Mouse (Mus musculus) megakaryocyte-erythroid progenitor cell, adult 5-6 weeks (primary cell): ENCODE measurements around the gene Ccdc73. TPM values are rescaled to one million over a fixed set of nuclear protein-coding genes. Genes with fewer than 3 reads are reported as not detected.
A peak's percentile ranks its signal among the peaks of the same experiment; 100 is the strongest.
"Not testable (repeated sequence)": the region's sequence is repeated elsewhere in the genome, so short reads cannot be mapped to it uniquely, and the experiment has no call there.

Experiments
- ATAC-seq: replicated peaks from 2 replicates; pipeline ENCODE4 v1.8.0; 2016; ENCODE audit warnings: mild to moderate bottlenecking, inconsistent platforms; ENCODE audit not compliant: severe bottlenecking, poor library complexity, low FRiP score, low TSS enrichment
- total RNA-seq, 2 experiments: library from RNA; stranded (forward) in 1 of 2; stranded (reverse) in 1 of 2; fragments of 200-1000, 215-1000 nt in 1 of 2; fragments of >200 nt in 1 of 2; fragmentation: Nextera tagmentation in 1 of 2; gene quantifications; 2 replicates each; pipeline ENCODE4 v1.2.3; 2014 to 2017

Ccdc73 gene
- total RNA-seq (2014; fragmentation: Nextera tagmentation) = not detected in 2 replicates
- 13.9 TPM in 1 of 2 replicates, not detected in the other for total RNA-seq (2017)

DNA sequence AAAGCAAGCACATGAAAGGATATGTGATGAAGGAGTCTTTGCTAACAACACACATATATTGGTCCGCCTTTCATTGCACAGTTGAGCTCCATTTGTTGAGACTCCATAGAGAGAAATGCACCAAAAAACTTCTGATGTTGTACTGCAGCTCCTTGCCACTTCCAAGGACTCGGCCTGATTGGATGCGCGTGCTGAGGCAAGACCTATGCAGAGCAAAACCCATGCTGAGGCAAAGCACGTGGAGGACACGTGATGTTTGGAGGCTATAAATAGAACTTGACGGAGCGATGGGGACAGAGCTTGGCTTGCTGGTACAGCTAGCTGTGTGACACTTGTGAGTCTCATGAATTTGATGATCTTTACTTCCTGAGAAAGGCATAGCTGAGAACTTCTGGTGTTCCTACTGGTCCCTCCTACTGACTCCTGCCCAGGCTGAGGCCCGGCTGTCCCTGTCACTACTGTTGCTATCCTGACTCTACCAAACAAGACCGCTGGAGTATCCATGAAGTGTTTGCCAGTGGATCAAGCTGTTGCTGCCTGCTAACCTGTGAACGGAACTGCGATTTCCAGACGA is at the start of gene Ccdc73:
Ccdc73 (plus strand) TSS at position 524 of the 574 bp plus-strand sequence.
- ATAC-seq = no peak

DNA sequence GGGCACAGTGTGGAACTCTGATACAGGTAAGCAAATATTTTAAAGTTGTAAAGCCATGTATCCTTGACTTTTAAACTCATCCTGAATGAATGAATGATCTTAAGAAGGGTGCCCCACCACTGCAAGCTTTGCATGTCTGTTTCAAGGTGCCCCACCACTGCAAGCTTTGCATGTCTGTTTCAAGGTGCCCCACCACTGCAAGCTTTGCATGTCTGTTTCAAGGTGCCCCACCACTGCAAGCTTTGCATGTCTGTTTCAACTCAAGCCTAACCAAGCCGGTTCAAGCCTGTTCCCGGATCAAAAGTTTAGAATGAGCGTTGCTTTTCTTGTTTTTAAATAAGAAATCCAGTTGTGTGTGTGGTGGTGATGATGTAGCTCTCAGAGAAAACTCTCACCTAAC is 48.8 kb upstream of the Ccdc73 start:
- not testable (repeated sequence) for ATAC-seq

DNA sequence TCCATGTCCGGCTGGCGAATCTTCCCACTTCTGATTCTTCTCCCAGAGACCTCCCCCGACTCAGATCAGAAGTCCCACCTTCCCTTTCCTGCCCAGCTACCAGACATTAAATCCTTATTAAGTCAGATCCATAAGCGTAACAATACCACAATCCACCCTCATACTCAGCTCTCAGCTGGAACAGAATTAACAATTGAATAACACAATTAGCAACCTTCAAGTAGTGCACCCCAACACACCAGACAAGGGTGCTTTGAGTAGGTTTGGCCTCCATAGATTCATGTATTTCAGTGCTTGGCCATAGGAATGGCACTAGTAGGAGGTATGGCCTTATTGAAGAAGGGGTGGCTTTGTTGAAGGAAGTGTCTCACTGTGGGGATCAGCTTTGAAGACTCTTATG is 41.4 kb upstream of the Ccdc73 start:
- ATAC-seq = no peak

DNA sequence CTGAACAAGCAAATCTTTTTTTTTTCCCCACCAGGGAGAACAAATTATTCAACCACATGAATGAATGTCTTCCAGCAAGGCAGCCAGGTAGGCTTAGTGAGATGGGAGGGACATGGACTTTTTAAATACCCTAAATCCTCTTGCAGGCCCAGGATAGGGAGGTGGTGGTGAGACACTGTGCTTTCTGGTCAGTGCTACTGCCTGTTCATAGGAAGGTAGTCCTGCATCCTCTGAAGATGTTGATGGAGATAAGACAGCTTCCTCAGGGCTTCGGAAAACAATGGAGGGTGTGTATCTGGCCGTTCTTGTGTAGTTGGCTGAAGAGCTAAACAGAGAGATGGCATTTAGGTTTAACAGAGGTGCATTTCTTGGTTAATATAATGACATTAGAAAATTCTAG is 35.1 kb upstream of the Ccdc73 start:
- no peak for ATAC-seq

DNA sequence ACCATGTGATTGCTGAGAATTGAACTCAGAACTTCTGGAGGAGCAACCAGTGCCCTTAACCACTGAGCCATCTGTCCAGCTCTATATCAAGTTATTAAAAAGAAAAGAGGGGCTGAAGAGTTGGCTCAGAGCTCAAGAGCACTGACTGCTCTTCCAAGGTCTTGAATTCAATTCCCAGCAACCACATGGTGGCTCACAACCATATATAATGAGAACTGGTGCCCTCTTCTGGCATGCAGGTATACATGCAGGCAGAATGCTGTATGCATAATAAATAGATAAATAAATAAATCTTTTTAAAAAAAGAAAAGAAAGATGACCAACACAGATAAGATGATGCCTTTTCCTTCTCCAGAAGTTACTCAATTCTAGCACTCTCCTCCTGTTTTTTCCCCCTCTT is 26.6 kb upstream of the Ccdc73 start:
- ATAC-seq = no peak

DNA sequence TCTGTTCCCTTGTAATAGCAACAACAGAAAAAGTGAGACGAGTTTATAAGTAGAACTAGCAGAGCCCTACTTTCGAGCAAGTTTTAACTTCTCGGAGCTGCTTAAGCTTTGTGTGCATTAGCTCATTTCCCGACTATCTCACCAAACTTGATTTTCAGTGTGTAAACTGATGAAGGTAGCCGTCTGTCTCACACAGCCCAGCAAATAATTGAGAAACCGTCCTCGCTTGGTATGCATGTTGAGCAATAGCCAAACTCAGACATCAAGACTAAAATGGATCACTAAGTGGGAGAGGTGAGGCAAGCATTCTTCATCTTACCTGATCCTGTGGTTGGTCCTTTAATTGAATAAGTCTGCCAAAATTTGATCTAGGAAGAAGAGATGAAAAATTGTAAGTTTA is 25.9 kb upstream of the Ccdc73 start:
- ATAC-seq = no peak

DNA sequence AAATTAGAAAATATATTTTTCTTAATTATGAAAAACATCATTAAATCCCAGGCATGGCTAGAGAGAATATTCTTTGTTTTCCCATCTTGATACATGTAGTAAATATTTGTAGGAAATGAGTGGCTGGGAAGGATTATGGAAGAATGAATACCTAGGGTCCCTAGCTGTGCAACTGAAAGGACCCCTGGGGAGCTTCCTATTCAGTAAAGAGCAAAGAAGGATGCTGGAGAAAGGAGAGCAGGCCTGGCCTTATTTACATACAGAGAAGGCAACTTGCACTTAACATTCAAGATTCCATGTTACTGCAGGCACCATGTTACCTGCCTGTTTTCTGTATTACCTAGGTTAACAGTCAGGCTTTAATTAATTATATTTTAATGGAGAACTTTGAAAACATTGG is 25.0 kb upstream of the Ccdc73 start:
- ATAC-seq = no peak

DNA sequence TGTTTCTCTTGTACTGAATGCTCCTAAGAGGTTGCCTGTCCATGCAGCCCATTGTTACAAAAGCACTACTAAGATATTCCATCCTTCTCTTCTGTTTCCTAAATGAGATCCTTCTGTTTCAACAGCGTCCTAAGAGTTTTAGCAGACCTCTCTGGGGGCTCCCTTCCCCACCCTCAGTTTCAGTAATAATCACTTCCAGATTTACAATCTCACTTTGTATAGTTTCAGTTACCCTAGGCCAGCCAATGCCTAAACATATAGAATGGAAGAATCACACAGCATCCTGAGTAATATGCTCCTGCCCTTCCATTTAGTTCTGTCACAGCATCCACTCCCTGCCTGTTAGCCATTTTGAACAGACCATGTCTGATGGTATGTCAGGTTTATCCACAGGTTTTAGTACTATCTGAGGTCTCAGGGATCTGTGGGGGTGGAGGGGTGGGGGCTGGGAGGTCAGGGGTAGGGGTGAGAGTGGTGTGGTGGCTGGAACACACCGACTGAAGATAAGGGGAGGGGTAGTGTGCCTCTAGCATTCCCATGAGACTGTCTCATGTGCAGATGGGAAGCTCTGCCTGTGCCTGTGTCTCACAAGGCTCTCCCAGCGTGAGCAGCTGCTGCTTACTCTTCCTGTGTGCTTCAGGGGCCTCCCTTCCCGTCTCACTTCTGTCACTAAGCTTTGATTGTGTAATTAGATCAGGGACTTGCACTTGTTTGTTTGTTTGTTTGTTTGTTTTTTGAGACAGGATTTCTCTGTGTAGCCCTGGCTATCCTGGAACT is 20.8 kb upstream of the Ccdc73 start:
- ATAC-seq = no peak

DNA sequence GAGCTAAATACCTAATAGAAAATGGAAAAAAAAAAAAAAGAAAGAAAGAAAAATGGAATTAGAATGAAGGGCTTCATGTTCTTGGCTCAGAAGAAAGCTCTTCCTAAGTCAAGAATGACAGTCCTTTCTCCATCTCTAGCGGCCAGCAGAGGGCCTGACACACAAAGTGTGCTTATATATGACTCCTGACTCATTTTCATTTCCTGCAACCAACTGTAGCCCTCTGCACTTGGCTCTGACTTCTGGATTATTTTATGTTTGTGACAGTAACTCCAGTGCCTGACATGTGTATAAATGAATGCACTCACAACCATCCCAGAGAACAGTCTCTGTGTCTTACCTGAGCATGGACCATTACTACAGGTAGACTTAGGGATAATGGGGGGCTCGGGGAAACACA is 20.0 kb upstream of the Ccdc73 start:
- peak; percentile 81 for ATAC-seq

DNA sequence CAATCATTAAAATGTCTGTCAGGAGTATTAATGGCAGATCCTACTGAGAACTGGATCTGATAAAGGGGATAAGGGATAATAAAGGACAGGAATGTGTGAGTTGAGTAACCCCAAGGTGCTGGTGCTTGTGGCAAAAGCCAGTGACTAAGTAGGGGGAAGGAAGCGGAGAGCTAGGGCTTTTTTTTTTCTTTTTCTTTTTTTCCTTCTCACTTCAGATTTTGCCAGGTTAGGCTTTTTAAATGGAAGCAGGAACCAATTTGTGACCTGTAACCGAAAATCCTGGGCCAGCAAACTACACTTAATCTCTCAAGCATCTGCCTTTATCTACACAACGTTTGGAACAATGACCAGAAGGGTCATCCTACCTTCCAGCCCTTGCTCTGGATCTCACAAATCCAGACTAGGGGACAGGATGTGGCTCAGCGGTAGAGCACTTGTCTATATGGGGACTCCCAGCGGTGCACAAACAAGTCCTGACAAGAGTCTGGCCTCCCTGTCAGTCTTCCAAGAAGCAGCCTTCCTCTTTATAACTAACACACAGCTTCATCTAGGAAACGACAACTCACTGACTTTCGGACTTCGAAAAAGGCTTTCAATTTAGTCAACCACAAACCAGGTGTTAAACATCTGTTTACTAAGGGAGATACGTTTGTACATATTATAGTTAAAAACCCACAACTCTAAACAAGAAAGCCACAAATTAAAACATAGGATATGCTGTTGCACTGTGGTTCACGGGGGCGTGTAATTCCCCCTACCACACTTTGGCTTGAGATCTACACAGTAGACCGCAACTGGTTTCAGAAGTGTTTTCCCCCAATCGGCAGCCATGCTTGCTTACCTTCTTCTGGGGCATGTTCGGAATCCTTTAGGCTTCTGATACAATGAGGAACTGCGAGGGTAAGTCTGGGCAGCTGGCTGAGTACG is 19.1 kb upstream of the Ccdc73 start:
- ATAC-seq = peak; percentile 41

DNA sequence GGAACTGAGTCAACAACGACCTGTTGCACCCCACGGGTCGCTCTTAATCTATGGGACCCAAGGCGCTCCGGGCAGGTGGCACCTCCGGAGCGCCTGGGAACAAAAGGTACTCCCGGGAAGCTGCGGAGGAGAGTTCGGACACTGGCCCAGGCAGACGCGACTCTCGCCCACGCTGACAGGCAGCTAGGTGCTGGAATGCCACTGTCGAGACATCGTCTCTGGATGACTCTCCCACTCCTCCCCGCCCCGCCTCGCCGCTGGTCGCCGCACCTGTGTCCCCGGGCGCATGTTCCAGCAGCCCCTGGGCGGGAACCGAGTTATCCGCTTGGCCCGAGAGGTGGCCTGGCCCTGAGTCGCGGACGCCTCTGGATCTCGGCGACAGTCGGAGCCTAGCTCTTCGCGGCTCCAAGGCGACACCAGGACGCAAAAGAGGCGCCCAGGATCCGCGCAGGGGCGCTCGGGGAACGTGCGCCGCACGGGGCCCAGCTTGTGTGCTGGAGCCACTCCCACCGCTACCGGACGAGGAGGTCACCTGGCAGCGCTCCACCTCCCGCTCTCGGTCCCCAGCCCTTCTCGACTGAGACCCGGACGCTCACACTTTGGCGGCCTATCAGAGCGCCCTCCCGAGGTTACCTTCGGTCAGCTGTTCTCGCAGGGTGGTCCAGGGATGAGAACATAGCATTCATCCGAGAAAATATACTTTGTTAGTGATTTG is 18.2 kb upstream of the Ccdc73 start, which contains the start of gene Prrg4:
Prrg4 (minus strand) TSS at position 601 of the 715 bp plus-strand sequence.
- peak; percentile 73 for ATAC-seq

DNA sequence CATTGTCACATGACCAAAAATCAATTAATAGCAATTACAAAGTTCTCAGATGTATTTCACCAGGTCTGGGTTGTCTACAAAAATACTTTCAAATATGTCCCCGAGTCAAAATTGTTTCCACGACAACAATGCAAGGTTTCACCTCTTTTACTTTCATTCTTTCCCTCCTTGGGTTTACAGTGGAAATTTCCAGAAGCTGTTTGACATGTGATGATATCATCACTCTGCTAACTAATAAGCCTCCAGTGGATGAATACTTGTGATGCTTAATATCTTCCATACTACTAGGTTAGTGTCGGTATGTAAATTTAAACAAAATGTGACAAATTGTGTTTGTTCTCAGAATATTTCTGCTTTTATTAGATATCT is 17.6 kb upstream of the Ccdc73 start:
- no peak for ATAC-seq

DNA sequence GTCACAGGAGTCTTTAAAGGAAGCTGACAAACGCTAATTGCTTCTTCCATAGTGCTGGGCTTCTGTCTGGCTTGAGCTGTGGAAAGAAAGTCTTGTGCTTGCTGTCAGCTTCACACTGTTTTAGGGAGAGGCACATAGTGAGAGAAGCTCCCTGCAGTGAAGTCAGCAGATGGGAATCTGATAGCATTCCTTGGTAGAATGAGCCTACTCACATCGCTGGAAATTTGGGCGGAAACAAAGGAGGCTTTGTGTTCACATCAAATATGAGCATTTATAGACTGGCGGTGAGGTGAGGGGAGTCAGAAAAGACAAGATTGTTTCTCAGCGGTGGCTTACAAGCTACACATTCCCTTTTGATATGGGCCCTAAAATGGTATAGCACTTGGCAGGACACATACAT is 15.9 kb upstream of the Ccdc73 start:
- no peak for ATAC-seq

DNA sequence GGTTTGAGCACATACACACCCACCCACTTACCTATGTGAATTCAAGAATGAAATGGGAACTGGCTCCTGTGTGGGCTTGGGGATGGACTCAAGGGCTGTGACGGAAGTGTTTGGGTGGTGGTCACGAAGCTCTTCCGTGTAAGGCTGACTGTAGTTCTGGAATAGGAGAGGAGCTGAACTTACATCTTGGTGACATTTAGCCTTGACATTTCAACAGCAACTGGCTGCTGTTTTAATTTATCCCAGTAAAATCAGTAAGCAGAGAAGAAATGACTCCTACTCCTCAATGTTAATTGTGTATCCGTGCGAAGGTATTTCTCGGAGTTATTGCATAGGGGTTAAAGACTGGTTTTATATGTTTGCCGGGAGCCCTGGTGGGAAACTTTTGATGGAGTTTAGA is 15.1 kb upstream of the Ccdc73 start:
- no peak for ATAC-seq

DNA sequence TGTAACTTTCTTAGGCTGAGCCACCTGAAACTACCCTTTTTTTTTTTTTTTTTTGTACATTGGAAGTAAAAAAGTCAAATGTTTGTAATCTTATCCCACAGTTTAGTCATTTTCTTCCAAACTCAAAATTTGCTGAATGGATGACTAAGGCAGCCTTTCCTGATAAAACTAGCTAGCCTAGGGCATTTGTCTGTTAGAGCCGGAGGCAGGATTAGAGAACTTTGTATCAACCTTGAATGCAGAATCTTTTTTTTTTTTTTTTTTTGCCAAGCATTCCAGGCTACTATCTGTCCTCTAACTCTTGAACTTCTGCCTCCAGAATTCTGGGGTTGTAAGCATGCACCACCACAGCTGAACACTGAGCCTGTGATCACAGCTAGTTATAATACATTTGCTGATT is 12.8 kb upstream of the Ccdc73 start:
- no peak for ATAC-seq

DNA sequence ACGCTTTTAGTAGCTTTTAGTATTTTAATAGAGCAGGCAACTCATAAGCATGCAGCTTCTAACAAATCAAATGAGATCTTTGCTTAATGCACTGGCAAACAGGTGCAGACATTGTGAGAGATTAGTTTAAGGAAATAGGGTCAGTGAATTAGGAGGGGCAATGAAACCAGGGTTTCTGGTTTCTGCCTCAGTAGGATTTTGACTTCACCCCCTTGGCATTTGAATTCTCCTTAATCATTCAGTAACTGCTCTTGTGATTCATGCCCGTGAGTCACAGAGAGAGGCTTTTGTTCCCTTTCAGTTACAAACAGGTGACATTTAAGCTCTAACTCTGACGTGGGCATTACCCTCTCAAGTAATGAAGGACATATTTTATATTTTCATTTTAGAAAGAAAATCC is 11.9 kb upstream of the Ccdc73 start:
- ATAC-seq = no peak

DNA sequence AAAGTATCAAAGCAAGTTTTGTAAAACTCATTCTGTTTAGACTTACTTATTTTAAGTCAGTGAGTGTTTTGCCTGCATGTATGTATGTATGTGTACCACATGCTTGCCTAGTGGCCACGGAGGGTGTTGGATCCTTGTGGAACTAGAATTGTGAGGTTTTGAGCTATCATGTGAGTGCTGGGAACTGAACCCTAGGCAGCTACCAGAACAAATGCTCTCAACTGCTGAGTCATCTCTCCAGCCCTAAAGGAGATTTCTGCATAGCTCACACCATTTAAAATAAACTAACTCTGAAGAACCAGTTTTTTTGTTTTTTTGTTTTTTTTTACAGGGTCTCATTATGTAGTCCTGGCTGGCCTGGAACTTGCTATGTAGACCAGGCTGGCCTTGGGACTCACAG is 11.4 kb upstream of the Ccdc73 start:
- no peak for ATAC-seq

DNA sequence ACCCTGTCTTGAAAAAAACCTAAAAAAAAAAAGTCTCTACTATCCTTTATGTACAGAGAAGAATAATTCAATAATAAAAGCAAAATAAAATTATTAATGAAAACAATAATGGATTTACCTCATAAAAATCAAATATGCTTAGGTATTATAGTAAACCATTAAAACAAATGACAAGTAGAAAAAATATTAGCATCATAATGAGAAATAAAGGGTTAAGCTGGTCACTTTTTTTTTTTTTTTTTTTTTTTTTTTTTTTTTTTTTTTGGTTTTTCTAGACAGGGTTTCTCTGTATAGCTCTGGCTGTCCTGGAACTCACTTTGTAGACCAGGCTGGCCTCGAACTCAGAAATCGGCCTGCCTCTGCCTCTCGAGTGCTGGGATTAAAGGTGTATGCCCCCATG is 9.5 kb upstream of the Ccdc73 start:
- ATAC-seq = not testable (repeated sequence)

DNA sequence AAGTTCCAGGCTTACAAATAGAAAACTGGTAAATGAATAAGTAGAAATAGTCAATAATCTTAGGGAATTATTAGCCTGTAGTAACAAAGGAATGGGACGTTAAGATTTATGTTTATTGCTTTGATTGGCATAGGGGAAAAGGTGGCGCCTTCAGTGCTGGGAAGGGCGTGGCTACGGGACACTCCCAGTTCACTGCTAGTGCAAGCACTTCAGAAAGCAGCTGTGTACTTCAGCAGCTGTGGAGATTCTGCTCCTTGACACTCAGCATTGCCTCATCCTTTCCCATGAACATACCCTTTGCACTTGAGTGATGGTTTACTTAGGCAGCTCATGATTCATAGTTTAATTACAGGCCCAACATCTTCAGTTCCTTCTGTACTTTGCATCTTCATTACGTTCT is 8.5 kb upstream of the Ccdc73 start:
- no peak for ATAC-seq

DNA sequence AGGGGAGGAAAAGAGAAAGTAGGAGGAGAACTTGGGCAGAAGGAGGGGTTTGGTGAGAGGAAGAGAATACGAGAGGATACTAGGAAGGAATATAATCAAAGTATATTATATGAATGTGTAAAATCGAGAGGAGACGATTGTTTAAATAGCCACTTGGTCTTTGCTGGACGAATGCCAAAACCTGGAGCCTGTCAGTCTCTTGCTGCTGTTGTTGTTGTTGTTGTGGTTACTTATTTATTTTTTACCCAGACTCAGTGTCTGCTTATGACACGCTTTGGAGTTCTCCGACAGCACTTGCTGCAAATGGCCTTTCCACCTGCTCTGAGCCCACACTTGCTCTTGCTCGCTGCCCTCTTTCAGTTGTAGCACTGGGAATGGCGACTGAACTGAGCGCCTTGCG is 7.2 kb upstream of the Ccdc73 start:
- ATAC-seq = no peak
